Mouse (Mus musculus) adipocyte (in vitro differentiated cells): ENCODE measurements around the gene Dnajc12.
"Not testable (repeated sequence)": the region's sequence is repeated elsewhere in the genome, so short reads cannot be mapped to it uniquely, and the experiment has no call there.

ENCODE experiments used
- DNase-seq: peaks from one replicate; pipeline ENCODE4 v3.0.0-alpha.2; 2016; ENCODE audit warnings: low spot score

Gene Dnajc12

DNA sequence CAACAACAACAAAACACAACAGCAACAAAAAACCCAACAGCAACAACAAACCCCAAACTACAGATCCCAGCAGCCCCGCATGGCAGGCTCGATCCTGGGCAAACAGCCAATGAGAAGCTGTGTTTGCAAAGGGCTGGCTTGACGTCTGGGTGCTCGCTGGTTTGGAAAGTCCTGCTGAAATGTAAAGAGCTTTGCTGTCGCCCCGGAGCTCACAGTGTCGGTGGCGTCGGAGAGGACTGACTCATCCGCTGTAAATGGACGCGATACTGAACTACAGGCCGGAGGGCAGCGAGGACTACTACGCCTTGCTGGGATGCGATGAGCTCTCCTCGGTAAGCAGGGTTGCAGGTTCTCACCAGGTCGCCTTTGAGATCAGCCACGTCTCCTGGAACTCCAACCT, 4.2 kb downstream of the Dnajc12 start:
- DNase-seq: peak; percentile 78

DNA sequence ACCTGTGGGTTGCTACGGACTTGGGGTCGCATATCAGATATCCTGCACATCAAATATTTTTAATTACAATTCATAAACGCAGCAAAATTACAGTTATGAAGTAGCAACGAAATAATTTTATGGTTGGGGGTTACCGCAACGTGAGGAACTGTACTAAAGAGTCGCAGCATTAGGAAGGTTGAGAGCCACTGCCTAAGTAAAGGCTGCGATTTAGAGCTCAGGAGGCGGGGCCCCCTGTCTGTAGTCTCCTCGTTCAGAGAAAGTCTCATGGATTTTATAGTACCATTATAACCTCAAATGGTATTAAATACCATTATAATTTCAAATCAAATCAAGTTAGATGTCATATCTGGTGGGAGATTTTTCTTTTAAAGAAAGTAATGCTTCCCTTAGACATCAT, 4.7 kb downstream of the Dnajc12 start:
- DNase-seq: no peak

DNA sequence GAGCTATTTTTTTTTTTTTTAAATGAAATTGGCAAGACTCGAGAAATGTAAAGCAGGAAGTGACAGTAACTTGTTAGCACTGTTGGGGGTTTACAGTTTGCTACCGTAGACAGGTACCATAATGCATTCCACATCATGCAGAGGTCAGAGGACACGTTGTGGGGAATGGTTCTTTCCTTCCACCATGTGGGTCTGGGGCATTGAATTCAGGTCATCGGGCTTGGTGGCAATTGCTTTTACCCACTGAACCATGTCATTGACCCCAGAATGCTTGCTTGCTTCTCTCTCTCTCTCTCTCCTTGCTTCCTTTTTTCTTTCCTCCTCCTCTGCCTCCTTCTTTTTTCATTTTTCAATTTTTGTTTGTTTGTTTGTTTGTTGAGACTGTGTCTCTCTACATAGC, 6.7 kb downstream of the Dnajc12 start:
- DNase-seq: no peak

DNA sequence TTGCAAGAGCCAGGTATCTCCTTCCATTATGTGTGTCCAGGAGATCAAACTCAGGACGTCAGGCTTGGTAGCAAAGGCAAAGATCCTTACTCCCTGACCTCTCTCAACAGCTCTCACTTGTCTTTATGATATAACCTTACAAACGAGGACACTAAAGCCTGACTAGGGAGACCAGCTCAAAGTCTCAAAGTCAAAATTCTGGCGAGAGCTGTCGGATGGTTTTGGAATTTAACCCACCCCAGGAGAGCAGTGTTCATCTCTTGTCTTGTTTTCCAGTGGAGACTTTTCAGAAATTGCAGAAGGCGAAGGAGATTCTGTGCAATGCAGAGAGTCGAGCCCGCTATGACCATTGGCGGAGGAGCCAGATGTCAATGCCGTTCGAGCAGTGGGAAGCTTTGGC, 14.7 kb downstream of the Dnajc12 start:
- no peak for DNase-seq

DNA sequence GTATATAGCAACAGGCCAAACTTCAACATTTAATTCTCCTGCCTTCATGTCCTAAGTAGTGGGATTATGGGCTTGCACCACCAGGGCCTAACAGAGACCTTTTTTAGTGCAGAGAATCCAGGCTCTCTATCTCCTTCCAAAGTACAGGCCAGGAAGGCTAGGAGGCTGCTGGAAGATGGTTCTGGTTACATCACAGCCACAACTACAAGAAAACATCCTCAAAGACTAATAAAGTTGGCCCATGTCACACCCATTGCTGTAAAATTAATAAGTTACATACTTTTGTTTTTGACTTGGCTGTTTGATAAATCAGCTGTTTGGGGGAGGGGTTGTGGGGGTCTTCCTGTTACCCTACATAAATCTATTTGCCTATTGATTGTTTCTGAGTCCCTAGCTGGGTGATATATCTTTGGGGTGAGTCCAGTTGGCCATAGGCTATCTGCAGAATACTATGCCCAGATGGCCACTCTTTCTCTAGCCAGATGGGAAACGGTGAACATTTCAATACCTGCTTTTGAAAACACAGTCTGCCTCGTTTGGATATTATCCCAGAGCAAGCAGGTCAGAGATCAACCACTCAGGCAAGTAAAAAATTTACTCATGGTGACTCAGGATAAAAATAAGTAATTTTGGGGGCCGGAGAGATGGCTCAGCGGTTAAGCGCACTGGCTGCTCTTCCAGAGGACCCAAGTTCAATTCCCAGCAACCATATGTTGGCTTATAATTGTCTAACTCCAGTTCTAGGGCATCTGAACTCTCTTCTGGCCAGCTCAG, 20.7 kb downstream of the Dnajc12 start:
- no peak for DNase-seq

DNA sequence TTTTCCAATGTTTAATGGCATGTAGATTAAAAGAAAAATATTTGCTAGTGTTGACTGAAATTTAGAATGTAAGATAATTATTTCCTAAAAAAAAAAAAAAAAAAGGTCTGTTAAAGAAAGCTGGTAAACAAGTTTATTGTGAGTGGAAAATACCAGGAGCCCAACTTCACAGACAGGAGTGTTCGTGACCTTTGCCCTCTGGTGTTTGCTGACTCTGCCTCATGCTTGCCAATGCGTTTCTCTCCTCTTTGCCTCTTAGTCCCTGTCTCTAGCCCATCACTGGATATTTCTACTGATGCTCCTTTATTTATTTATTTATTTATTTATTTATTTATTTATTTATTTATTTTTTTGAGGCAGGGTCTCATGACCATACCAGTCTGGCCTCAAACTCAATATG, 21.4 kb downstream of the Dnajc12 start:
- DNase-seq: no peak

DNA sequence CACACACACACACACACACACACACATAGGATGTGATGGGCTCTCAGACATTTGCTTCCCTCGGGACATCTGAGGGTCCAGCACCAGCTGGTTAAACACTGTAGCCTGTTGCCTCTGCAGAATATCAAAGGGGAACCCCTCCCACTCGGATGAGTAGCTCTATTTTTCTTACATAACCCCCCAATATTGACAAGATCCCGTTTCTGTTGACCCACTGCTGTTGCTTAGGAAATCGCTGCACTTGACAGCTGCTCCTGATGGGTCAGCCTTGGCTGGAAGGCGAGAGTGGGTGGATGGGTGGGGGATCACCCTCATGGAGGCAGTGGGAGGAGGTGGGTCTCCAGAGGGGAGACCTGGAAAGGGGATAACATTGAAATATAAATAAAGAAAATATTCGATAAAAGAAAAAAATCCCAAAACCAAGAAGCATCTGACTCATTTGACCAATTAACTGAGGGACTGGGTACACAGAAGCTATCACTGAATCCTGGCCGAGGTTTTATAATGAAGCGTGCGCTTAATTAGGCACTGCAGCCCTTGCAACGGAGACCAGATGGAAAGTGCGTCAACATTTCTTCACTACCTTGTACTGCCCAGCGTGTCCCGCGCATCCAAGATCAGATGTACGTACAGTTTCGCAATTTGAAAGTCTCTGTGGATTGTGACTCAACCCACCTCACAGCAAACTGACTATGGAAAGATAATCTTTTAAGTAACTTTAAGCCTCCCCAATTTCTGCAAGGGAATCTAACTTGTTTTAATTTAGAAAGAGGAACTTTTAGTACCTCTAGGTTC, 28.1 kb downstream of the Dnajc12 start:
- no peak for DNase-seq

DNA sequence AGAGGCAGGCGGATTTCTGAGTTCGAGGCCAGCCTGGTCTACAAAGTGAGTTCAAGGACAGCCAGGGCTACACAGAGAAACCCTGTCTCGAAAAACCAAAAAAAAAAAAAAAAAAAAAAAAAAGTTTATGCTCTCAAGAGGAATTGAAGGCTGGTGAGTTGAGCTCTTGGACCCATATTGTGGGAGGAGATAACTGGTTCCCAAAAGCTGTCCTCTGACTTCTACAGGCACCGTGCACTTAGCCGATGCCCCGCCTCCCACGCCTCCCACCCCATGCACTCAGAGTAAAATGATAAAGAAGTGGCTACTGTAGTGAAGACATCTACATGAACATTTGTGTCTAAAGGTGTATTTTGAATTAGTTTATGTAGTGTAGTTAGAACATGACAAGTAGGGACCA, 29.4 kb downstream of the Dnajc12 start:
- DNase-seq: not testable (repeated sequence)

DNA sequence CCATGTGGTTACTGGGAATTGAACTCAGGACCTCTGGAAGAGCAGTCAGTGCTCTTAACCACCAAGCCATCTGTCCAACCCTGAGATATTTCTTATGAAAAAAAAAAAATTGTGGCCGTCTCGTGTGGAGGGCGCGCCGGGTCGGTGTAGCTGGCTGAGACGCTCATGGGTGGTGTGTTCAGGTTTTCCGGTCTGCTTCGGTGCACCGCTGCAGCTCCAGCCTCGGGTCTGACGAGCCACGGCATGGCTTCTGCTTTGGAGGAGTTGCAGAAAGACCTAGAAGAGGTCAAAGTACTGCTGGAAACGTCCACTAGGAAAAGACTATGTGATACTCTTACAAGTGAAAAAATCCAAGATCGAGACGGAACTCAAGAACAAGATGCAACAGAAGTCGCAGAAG, 30.5 kb downstream of the Dnajc12 start:
- DNase-seq: no peak

DNA sequence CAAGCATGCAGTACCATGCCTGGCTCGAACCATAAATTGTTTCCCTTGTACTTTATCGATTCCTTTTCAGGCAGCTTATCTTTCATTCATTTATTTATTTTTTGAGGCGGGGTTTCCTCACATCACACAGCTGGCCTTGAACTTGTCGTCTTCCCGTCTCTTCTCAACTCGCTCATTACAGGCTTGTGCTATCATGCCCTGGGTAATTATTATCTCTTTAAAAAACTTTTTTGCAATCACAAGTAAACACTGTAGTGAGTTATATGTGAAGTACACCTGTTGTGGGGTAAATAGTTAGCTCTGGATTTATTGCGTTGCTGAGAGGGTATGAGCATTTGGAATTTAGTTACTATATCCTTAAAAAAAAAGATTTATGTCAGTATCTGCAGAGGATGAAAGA, 33.0 kb downstream of the Dnajc12 start:
- no peak for DNase-seq

DNA sequence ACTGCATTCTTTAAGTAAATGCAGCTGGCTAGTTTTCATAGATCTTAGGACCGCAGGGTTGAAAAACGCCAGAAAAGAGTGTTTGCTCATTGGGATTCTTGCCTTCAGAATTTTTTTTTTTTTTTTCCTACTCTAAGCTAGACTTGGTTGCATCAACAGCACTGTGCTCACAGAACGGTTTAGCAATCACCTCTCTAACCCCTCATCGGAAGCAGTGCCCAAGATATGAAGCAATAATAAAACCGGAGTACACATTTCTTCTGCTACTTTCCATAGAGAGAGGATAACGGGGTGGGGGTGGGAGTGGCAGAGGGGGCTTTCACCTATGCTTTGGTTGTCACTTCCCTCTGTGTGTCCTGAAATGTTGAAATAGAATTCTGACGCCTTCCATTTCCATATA, 33.6 kb downstream of the Dnajc12 start:
- peak; percentile 50 for DNase-seq

DNA sequence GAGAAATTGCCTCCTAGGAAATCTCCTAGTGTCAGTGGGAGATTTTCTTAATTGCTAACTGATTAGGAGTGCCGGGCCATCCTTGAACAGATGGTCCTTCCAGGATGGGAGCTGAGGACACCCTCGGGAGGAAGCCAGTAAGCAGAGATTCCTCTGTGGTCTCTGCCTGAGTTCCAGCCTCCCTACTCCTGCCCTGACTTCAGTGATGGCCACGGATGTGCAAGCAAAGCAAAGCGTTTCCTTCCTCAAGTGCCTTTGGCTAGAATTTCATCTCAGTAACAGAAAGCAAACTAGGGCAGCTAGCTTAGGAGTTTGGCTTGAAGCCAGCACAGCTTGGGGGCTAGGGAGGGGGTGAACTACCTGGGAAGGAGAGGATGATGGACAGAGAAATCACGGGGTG, 34.8 kb downstream of the Dnajc12 start:
- no peak for DNase-seq

DNA sequence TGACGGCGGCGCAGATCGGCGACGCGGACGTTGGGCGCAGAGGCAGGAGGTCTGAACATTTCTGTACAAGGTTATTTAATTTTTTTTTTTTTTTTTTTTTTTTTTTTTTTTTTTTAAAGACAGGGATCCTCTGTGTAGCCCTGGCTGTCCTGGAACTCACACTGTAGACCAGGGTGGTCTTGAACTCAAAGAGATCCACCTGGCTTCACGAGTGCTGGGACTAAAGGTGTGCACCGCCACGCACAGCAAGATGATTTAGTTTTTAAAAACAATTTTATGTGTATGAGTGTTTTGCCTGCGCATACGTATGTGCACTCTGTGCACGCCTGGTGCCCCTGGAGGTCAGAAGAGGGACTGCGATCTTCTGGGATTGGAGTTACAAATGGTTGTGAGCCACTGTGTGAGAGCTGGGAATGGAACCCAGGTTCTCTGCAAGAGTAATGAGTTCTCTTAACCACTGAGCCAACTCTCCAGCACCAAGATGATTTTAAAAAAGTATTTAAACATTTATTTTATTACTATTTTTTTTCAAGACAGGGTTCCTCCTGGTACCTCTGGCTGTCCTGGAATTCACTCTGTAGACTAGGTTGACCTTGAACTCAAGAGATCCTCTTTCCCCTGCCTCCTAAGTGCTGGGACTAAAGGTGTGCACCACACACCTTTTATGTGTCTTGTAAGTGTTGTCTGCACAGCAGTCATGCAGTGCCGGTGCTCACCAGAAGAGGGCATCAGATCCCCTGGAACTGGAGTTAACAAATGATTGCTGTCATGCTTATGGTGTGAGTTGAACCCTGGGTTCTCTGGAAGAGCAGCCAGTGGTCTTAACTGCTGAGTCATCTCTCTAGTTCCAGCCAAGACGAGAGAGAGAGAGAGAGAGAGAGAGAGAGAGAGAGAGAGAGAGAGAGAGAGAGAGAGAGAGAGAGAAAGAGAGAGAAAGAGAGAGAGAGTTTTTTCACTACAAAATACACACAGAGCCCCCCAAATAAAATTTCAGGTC, 39.8 kb downstream of the Dnajc12 start, which contains the start of gene Gm7075:
TSS of gene Gm7075 (minus strand) at position 51 of the 997 bp plus-strand sequence.
- DNase-seq: no peak

DNA sequence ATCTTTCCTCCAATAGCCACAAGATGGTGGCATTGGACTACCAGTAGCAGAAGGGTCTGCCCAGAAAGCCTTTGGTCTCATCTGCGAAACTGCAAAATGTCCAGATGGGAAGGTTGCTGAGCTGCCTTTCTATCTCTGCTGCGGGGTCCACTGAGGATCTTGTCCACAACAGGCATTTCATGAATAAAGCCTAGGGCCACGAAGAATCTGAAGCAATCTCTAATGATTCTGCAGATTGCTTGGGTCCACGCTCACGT, 40.4 kb downstream of the Dnajc12 start:
- no peak for DNase-seq

DNA sequence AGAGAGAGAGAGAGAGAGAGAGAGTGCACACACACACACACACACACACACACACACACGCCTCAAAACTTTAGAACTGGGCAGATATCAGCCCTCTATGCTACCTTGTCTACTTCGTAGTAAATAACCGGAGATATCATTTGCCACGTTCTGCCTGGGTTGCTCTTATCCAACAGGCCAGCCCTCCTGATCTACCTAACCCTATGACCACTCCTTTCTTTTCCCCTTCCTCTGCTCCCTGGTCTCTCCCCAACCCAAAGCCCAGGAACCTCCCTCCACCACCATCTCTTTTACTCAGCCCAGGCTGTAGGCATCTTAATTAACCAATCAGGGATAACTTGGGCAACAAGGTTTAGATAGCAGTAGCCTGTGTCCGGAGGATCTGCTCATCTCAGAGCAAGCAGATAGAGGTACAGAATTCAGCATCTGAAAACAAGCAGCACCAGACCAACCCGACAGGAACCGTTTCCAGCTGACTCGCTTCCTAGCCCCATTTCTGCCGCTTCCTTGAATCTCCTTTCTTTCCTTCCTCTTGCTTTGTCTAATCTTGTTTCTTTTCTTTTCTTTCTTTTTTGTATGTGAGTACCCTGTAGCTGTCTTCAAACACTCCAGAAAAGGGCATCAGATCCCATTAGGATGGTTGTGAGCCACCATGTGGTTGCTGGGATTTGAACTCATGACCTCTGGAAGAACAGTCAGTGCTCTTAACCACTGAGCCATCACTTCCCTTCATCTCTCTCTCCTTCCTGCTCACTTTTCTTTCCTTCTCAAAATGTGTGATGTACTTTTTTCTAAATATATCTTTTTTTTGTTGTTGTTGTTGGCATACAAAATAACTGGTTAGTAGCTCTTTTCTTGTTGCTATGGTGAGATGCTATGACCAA, 41.6 kb downstream of the Dnajc12 start:
- no peak for DNase-seq

DNA sequence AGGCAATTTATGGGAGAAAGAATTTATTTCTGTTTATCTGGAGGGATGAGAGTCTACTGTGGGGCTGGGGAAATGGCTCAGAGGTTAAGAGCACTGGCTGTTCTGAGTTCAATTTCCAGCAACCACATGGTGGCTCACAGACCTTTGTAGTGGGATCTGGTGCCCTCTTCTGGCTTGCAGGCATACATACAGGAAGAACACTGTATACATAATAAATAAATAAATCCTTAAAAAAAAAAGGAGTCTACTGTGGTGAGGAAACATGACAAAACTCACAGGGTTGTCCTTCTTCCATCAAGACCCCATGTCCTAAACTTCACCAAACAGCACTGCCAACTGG, 42.2 kb downstream of the Dnajc12 start:
- DNase-seq: peak; percentile 59

DNA sequence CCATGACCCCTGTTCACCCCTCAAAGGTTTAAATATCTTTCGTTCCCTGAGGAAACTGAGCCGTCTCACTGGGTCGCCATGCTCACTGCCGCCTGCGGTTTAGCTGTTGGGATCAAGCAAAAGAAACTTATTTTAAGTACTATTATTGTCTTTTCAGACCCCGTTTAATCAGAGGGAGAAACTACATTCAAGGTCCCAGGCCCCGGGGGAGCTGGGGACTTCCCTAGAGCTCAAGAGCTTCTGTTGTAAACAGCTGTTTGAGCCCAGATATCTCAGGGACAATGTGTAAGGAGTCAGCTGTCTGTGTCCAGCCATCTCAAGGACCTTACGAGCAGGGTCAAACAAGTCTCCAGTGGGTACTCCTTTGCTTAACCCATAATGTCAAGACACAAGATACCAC, 44.9 kb downstream of the Dnajc12 start:
- DNase-seq: no peak

DNA sequence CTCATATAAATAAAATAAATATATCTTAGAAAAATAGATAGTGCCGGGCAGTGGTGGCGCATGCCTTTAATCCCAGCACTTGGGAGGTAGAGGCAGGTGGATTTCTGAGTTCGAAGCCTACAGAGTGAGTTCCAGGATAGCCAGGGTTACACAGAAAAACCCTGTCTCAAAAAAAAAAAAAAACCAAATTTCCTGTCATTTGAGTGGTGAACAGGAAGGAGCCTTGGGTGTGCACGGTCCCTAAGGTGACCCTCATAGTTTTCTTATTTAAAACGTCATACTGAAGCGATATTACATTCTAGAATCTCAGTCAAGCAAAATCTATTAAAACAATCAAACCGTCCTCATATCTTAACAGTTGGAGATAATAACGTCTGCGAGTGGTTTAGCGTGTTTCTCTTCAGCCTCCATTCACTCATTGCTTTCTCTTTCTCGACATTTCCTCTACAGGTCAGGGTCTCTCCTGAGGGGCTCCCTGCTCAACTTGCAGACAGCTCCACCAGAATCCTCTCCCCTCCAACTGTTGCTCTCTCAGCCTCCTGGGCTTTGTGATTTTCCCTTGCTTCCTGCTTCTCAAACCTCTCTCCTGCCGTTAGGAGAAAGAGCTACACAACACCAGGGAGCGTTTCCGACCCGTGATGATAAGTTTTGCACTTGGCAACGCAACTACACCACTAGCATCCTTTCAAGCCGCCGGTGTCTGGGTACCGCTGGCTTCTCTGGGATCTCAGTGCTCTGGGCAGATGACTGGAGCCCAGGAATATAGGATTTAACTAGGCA, 46.2 kb downstream of the Dnajc12 start:
- DNase-seq: no peak

DNA sequence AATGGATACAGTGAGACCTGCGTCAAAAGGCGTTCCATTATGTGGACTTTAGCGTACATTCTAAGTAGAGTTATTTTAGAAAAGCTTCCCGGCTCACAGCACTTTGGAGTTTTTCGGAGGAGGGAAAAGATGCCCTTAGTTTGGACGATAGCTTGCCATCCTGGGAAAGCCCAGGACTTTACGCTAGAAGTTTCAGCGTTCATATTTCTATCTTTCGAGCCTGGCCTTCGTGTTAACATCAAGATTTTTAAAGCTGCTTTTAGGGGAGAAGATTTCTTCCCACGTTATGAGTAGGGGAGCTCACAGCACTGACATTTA, 46.7 kb downstream of the Dnajc12 start:
- DNase-seq: no peak

DNA sequence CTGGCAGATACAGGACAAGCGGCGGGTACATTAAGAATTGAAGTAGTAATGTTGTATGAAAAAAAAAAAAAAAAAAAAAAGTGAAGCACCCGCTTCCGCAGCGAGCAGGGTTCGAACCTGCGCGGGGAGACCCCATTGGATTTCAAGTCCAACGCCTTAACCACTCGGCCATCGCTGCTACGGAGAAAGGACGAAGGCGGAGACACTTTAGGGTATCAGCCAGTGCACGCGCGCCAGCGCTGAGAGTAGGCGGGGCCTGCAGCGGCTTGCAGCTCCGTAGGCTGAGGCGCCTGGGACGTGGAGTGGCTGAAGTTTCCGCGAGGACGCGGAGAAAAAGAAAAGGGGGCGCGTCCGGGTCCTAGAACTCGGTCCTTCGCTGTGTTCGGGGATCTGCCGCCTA, 47.1 kb downstream of the Dnajc12 start:
- DNase-seq: peak; percentile 88

DNA sequence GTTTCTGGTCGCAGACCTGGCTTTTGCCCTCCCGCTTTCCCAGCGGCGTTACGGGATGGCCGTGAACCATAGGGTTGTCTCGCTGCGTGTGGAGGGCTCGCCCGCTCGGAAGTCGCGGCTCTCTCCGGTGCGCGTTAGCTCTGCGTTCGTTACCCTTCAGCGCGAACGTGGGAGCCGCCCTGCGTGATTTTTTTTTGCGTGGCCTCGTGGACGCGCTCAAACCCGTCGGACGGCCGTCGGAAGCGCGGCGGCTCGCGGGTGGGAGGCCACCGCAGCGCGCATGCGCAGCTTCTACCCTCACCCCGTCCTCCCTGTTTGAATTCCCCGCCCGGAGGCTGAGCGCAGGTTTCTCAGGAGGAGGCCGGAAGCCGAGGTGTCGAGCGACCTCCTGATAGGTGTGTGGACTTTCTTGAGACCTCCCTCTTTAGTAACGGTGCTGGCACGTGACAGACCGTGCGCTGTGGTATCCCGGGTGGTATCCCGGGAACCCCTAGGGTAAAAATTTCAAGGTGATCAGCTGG, 47.6 kb downstream of the Dnajc12 start, which contains the start of gene Ctnna3:
TSS of gene Ctnna3 (plus strand) at position 314 of the 521 bp plus-strand sequence.
- peak; percentile 76 for DNase-seq
